Mouse (Mus musculus) cortical plate, adult 2 months (tissue): ENCODE measurements around the gene Meis2.
A peak's percentile ranks its signal among the peaks of the same experiment; 100 is the strongest.

Experiments used
- CTCF ChIP-seq: fragments of 200-500 bp; IDR thresholded peaks from 2 replicates; pipeline ENCODE4 v1.5.1; 2011; ENCODE audit warnings: mild to moderate bottlenecking, control low read depth, low read length; ENCODE audit not compliant: insufficient read depth; ENCODE audit errors: extremely low read depth
- POLR2A ChIP-seq: fragments of 200-500 bp; IDR thresholded peaks from 2 replicates; pipeline ENCODE4 v1.6.1; 2011; ENCODE audit warnings: mild to moderate bottlenecking, low read length, control low read depth; ENCODE audit not compliant: insufficient read depth; ENCODE audit errors: extremely low read depth

GRCm38 (mm10) chr2:116071571-116072320 is 6.1 kb upstream of the Meis2 start:
- peak; percentile 38; the same call in 1 of the 2 replicates for TF ChIP-seq CTCF
- no peak for TF ChIP-seq POLR2A
